Mouse (Mus musculus) cerebellum, adult (tissue): ENCODE measurements around the gene Hip1r.

Source experiments
- ATAC-seq: cut with Nextera tagmentation; 2 replicates; pipeline ENCODE4 v1.9.2; 2017; ENCODE audit warnings: mild to moderate bottlenecking, moderate library complexity, mixed read lengths; ENCODE audit not compliant: insufficient number of reproducible peaks, low FRiP score, low TSS enrichment

Gene Hip1r

GRCm38 (mm10) chr5:123994468-123994867 lies 21.0 kb downstream of the Hip1r start:
- no peak for ATAC-seq

DNA sequence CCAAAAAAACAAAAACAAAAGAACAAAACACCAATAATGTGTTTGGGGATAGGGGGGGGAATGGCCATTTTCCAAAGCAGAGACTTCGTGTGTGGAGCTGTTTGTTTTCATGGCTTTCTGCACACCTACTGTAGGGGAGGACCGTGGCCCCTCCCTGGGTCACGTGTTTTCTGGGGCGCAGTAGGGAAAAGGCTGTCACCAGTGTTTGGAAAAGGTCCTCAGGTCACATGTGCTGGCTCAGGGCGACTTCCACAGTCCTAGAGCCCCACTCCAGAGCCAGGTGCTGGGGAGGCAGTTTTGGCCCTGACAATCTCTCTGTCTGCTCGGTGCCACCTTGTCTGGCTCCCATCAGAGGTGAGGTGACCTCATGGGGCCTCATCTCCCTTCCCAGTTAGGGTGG lies 22.0 kb downstream of the Hip1r start:
- no peak for ATAC-seq

DNA sequence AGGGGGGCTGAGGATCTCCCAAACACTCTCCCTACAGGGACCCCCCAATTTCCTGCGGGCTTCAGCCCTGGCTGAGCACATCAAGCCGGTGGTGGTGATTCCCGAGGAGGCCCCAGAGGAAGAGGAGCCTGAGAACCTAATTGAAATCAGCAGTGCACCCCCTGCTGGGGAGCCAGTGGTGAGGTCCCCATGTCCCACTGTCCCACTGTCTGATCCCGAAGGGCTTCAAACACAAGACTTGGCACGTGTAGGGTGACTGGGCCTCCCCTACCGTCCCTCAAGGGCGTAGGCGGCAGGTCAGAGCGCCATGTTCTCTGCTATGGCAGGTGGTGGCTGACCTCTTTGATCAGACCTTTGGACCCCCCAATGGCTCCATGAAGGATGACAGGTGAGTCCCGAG lies 22.8 kb downstream of the Hip1r start:
- no peak for ATAC-seq

DNA sequence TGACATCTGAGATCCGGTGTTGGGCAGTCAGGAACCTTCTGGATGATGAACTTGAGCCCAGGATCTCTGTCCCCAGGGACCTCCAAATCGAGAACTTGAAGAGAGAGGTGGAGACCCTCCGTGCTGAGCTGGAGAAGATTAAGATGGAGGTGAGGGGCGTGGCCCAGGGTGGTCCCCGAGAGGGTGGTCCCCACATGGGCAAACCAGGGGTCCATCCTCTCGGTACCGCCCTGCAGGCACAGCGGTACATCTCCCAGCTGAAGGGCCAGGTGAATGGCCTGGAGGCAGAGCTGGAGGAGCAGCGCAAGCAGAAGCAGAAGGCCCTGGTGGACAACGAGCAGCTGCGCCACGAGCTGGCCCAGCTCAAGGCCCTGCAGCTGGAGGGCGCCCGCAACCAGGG lies 23.3 kb downstream of the Hip1r start:
- no peak for ATAC-seq

- ATAC-seq = no peak
These were observed 23.9 kb downstream of the Hip1r start for GRCm38 (mm10) chr5:123997211-123997751.

DNA sequence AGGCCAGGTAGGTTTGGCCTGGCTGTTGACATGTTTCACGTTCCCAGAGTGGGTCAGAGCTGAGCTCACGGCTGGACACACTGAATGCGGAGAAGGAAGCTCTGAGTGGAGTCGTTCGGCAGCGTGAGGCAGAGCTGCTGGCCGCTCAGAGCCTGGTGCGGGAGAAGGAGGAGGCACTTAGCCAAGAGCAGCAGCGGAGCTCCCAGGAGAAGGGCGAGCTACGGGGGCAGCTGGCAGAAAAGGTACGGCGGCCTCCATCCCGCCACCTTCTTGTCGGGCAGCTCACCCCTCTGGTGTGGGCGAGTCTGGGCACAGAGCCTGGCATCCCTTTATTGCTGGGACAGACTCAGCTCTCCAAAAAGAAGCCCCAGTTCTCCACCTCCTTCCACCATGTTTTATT lies 24.4 kb downstream of the Hip1r start:
- no peak for ATAC-seq

DNA sequence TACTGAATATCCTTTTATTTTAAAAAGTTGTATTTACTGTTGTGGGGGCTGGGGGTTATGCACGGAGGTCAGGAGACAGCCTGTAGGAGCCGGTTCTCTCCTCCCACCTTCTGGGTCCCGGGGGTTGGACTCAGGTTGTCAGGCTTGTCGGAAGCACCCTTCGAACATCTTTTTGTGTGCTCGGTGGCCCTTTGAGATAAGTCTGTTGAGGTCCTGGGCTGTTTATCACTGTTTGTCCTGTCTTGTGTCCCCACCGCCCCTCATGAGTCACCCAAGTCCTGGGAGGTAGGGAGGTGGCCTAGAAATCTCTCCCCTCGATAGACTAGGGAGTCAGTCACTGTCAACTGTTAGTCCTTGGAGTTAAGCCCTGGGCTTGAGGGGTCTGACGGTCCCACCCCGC lies 24.9 kb downstream of the Hip1r start:
- no peak for ATAC-seq

GRCm38 (mm10) chr5:124000824-124001223 lies 27.4 kb downstream of the Hip1r start:
- ATAC-seq = no peak; the same call in 1 of the 2 replicates

DNA sequence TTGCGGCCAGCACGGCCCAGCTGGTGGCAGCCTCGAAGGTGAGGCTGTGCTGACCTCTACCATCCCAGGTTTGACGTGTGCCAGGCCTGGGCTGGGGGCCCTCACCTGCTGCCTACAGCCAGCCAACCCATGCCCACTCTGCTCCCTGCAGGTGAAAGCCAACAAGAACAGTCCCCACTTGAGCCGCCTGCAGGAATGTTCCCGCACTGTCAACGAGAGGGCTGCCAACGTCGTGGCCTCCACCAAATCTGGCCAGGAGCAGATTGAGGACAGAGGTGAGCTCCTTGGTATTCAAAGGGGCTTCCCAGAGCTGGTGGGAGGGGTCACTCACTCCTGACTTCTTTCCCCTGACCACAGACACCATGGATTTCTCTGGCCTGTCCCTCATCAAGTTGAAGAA lies 27.8 kb downstream of the Hip1r start:
- ATAC-seq = no peak

GRCm38 (mm10) chr5:124002876-124003275 lies 29.4 kb downstream of the Hip1r start:
- ATAC-seq = no peak

- ATAC-seq = no peak
These were observed 29.9 kb downstream of the Hip1r start for GRCm38 (mm10) chr5:124003375-124003774.

- ATAC-seq = no peak
These were observed 31.1 kb downstream of the Hip1r start for GRCm38 (mm10) chr5:124004356-124005150.

DNA sequence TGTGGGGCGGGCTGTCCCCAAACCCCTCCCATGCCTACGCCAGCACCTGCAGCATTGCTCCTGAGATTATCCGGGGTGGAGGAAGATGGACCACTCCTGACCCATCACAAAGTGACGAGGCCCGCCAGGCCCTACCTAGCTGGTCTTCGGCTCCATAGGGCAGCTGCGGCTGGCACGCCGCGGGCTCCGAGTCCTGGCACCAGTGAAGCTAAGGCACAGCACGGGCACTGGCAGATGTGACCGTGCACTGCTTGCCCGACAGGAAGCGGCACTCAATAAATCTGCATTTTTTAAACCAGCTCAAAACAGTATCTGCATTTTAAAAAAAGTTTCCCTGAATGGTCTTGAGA lies 31.7 kb downstream of the Hip1r start:
- no peak for ATAC-seq

DNA sequence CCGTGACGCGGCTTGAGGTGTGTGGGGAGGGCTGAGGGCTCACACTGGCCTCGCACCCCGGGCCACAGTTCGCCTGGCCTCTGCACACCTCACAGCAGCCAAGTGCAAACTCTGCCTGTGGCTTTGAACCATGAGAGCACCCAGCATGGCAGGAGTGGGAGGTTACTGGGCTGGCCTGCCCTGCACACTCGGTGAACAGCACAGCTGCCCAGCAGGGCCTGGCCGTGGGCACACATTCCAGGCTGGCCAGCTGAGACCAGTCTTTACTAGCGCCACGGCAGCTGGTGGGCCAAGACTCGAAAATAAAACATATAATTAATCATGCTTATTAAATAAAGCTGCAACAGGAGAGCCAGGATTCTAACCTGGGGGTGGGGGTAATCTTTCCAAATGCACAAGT lies 32.2 kb downstream of the Hip1r start:
- no peak for ATAC-seq

DNA sequence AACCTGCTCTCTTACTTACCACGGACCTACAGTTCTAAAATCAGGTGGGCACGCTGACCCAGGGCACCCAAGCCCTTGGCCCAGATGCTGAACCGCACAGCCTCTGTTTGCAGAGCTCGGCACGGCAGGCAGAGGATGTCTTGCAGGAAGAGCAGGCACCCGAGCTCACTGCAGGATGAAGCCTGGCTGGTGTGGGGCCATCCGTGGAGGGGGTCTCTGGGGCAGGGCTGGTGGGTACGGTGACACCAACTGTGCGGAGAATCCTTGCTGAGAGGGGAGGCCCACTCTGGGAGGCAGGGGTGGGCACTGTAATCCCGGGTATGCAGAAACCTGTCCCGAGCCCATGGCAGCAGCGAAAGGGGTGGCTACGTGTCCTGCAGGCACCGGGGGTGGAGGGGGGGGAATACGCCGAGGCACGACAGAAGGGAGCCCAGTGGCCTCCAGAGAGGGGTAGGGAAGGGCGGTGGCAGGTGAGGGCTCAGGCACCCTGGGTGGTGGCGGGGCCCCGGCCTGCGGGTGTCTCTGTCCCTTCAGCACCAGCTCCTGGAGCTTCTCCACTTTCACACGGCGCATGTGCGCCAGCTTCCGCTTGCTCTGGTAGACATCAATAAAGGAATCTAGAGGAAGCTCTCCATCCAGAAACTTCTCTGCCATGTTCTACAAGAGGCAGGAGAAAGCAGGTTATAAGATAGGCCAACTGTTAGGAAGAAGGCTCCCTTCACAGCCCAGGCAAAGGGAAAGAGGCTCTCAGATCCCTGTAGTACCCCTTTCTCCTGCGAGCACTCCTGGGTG lies 32.9 kb downstream of the Hip1r start:
- no peak for ATAC-seq

DNA sequence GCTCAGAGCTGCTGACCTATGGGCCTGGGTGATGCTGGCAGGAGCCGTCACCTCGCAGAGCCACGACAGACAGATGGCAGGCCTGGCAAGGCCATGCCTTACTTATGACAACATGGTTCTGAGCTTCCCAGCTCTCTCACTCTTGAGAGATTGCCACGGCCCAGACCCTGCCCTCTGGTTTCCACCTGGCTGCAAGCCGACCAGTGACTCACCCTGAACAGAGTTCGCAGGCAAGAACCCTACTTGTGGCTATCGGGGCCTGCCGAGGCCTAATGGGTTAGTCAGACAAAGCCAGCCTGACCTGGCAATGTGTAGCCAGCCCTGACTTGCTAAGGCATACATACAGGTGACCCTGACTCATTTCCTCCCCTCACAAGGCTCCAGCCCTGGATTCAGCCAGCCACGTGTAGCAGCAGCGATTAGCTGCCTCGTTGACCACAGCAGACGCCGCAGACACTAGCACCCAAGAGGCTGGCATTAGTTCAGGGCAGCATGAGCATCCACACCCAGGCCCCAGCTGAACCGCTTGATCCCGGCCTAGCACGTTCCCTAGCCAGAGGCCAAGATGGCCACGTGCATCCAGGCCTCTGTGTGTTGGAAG lies 33.6 kb downstream of the Hip1r start:
- ATAC-seq = peak; percentile 60; the same call in 1 of the 2 replicates

DNA sequence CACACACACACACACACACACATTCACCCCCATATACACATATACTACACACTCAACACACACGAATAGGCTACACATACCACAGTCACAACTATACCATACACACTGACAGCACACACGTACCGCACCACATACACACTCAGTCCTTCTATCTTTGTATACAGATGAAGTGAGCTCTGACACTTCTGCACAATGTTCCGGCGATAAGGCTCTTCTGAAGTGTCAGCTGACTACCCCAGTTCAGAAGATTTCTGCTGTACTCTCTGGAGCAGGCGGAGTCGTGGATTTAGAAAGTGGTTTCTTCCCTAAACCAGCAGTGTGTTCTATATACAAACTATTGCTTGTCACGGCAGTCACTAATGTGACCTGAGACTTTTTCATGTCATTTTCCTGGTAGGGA lies 36.6 kb downstream of the Hip1r start:
- ATAC-seq = no peak

- no peak for ATAC-seq
These were observed 37.7 kb downstream of the Hip1r start for GRCm38 (mm10) chr5:124010910-124011655.

- no peak for ATAC-seq
These were observed 38.5 kb downstream of the Hip1r start for GRCm38 (mm10) chr5:124011927-124012326.

- ATAC-seq = no peak
These were observed 39.5 kb downstream of the Hip1r start for GRCm38 (mm10) chr5:124012885-124013284.
